Mouse (Mus musculus) kidney, embryonic 16.5 days (tissue): ENCODE measurements around the gene Vapb. TPM values are rescaled to one million over a fixed set of nuclear protein-coding genes. Genes with fewer than 3 reads are reported as not detected.
A peak's percentile ranks its signal among the peaks of the same experiment; 100 is the strongest.
"Not testable (repeated sequence)": the region's sequence is repeated elsewhere in the genome, so short reads cannot be mapped to it uniquely, and the experiment has no call there.

Experiments
- ATAC-seq: fragments of 200-750 bp; cut with Nextera tagmentation; 2 replicates; pipeline ENCODE4 v1.8.0; 2017; ENCODE audit warnings: moderate TSS enrichment; ENCODE audit not compliant: low FRiP score, low TSS enrichment
- H3K27ac ChIP-seq: fragments of 300-500 bp; sonication (generic); 2 replicates; pipeline ENCODE4 v1.5.1; 2014; ENCODE audit warnings: low read length
- H3K27me3 ChIP-seq: fragments of 300-500 bp; sonication (generic); 2 replicates; pipeline ENCODE4 v1.6.1; 2014; ENCODE audit warnings: low read length, control low read depth, mixed read lengths; ENCODE audit not compliant: insufficient read depth
- H3K36me3 ChIP-seq: fragments of 300-500 bp; sonication (generic); 2 replicates; pipeline ENCODE4 v1.6.1; 2014; ENCODE audit warnings: low read length, control low read depth, mixed read lengths; ENCODE audit not compliant: insufficient read depth
- H3K4me1 ChIP-seq: fragments of 300-500 bp; sonication (generic); 2 replicates; pipeline ENCODE4 v1.6.1; 2014; ENCODE audit warnings: low read length, control low read depth, mixed read lengths; ENCODE audit not compliant: insufficient read depth
- H3K4me2 ChIP-seq: fragments of 300-500 bp; sonication (generic); replicated peaks from 2 replicates; pipeline ENCODE4 v1.6.1; 2014; ENCODE audit warnings: low read depth, low read length
- H3K4me3 ChIP-seq: fragments of 300-500 bp; sonication (generic); 2 replicates; pipeline ENCODE4 v1.5.1; 2014; ENCODE audit warnings: mild to moderate bottlenecking, low read length
- H3K9ac ChIP-seq: fragments of 300-500 bp; sonication (generic); replicated peaks from 2 replicates; pipeline ENCODE4 v1.6.1; 2014; ENCODE audit warnings: low read length
- H3K9me3 ChIP-seq: fragments of 300-500 bp; sonication (generic); 2 replicates; pipeline ENCODE4 v1.6.1; 2016; ENCODE audit warnings: low read length, control low read depth
- WGBS: fragments of 180-500 bp; shearing (Covaris S2); extraction: QIAGEN DNeasy Blood & Tissue Kit; methylation state at CpG from one replicate; pipeline ENCODE4 v1.1.7; 2014; 5-methylcytosine and 5-hydroxymethylcytosine counted together
- polyA plus RNA-seq: library from polyadenylated mRNA; unstranded; fragments of >200 nt; fragmentation: Nextera tagmentation; extraction: Ambion mirVana; gene quantifications from 2 replicates; pipeline ENCODE4 v1.2.1, GENCODE M21; 2015

The Vapb gene
- polyA plus RNA-seq, 1 experiment from 2014 or later = 24.2 TPM

- Histone ChIP-seq H3K4me2 (no peak overlapping the region), H3K9ac (no peak overlapping the region), H3K36me3 (peaks cover 4% of the 10 kb centered on the region), H3K27ac (no peak overlapping the region), H3K4me3 (no peak overlapping the region), H3K27me3 (no peaks in the 10 kb centered on the region), H3K9me3 (no peaks in the 10 kb centered on the region), H3K4me1 (no peaks in the 10 kb centered on the region)
- no peak for ATAC-seq
- 67% methylated on average over 6 of the region's 6 CpGs for whole genome bisulfite sequencing
Observed at GRCm38 (mm10) chr2:173710193-173710592, 27.1 kb upstream of the Vapb start.

GRCm38 (mm10) chr2:173712656-173713055 lies 24.7 kb upstream of the Vapb start:
- WGBS = 42% methylated on average over 10 of the region's 10 CpGs
- Histone ChIP-seq H3K36me3 (no peaks in the 10 kb centered on the region; the same call in 1 of the 2 replicates), H3K4me2 (no peak overlapping the region), H3K4me3 (no peak overlapping the region), H3K27me3 (no peaks in the 10 kb centered on the region), H3K9ac (no peak overlapping the region), H3K4me1 (no peaks in the 10 kb centered on the region), H3K9me3 (no peaks in the 10 kb centered on the region), H3K27ac (no peak overlapping the region)
- no peak for ATAC-seq

GRCm38 (mm10) chr2:173713241-173713640 lies 24.1 kb upstream of the Vapb start:
- no peak overlapping the region for H3K27ac ChIP-seq
- no peak overlapping the region for H3K9ac ChIP-seq
- H3K9me3 ChIP-seq = no peaks in the 10 kb centered on the region
- H3K4me3 ChIP-seq = no peak overlapping the region
- ATAC-seq = no peak
- H3K4me2 ChIP-seq = no peak overlapping the region
- H3K4me1 ChIP-seq = no peaks in the 10 kb centered on the region
- 75% methylated on average over 4 of the region's 4 CpGs for WGBS
- H3K36me3 ChIP-seq = no peaks in the 10 kb centered on the region; the same call in 1 of the 2 replicates
- H3K27me3 ChIP-seq = no peaks in the 10 kb centered on the region

GRCm38 (mm10) chr2:173714620-173715218 lies 22.6 kb upstream of the Vapb start:
- H3K9me3 ChIP-seq = no peaks in the 10 kb centered on the region
- H3K4me1 ChIP-seq = no peaks in the 10 kb centered on the region
- H3K9ac ChIP-seq = no peak overlapping the region
- H3K4me2 ChIP-seq = no peak overlapping the region
- H3K36me3 ChIP-seq = no peaks in the 10 kb centered on the region
- no peak overlapping the region for H3K27ac ChIP-seq
- WGBS = 66% methylated on average over 8 of the region's 8 CpGs
- no peaks in the 10 kb centered on the region for H3K27me3 ChIP-seq
- ATAC-seq = no peak
- H3K4me3 ChIP-seq = no peak overlapping the region

GRCm38 (mm10) chr2:173716966-173717365 lies 20.3 kb upstream of the Vapb start:
- no peak overlapping the region for H3K4me3 ChIP-seq
- no peak overlapping the region for H3K9ac ChIP-seq
- H3K27me3 ChIP-seq = no peaks in the 10 kb centered on the region
- no peaks in the 10 kb centered on the region for H3K9me3 ChIP-seq
- no peak overlapping the region for H3K27ac ChIP-seq
- whole genome bisulfite sequencing = 88% methylated on average over 5 of the region's 5 CpGs
- no peak overlapping the region for H3K4me2 ChIP-seq
- ATAC-seq = no peak
- H3K36me3 ChIP-seq = no peaks in the 10 kb centered on the region
- no peaks in the 10 kb centered on the region for H3K4me1 ChIP-seq

GRCm38 (mm10) chr2:173719115-173719514 lies 18.2 kb upstream of the Vapb start, which contains the start of gene 1700010B08Rik:
TSS of gene 1700010B08Rik (plus strand) at chr2:173719415.
- WGBS = 78% methylated on average over 6 of the region's 7 CpGs

GRCm38 (mm10) chr2:173722251-173722857 lies 15.0 kb upstream of the Vapb start:
- no peak for ATAC-seq
- WGBS = 65% methylated on average over 11 of the region's 11 CpGs
- Histone ChIP-seq H3K4me3 (no peak overlapping the region), H3K27me3 (no peaks in the 10 kb centered on the region), H3K27ac (no peak overlapping the region), H3K36me3 (no peaks in the 10 kb centered on the region), H3K4me1 (peaks cover 16% of the 10 kb centered on the region), H3K9me3 (no peaks in the 10 kb centered on the region), H3K4me2 (no peak overlapping the region), H3K9ac (no peak overlapping the region)

More at GRCm38 (mm10) chr2:173719115-173719514, 18.2 kb upstream of the Vapb start, which contains the start of gene 1700010B08Rik:
- not testable (repeated sequence) for H3K4me3 ChIP-seq, H3K4me1 ChIP-seq, H3K36me3 ChIP-seq, H3K9me3 ChIP-seq, ATAC-seq, H3K27me3 ChIP-seq, H3K9ac ChIP-seq, H3K27ac ChIP-seq, H3K4me2 ChIP-seq

- H3K27me3 ChIP-seq = no peaks in the 10 kb centered on the region
- no peak overlapping the region; the same call in 1 of the 2 replicates for H3K4me2 ChIP-seq
- no peaks in the 10 kb centered on the region for H3K36me3 ChIP-seq
- no peak overlapping the region for H3K9ac ChIP-seq
- H3K4me1 ChIP-seq = peaks cover 16% of the 10 kb centered on the region
- H3K4me3 ChIP-seq = no peak overlapping the region
- no peak overlapping the region for H3K27ac ChIP-seq
- 20% methylated on average over 14 of the region's 14 CpGs for WGBS
- ATAC-seq = peak; percentile 43; the same call in 1 of the 2 replicates
- no peaks in the 10 kb centered on the region for H3K9me3 ChIP-seq
Observed at GRCm38 (mm10) chr2:173724382-173724781, 12.9 kb upstream of the Vapb start.

GRCm38 (mm10) chr2:173724940-173725807 lies 12.1 kb upstream of the Vapb start:
- H3K9me3 ChIP-seq = no peaks in the 10 kb centered on the region
- WGBS = 22% methylated on average over 15 of the region's 15 CpGs
- peaks cover 16% of the 10 kb centered on the region for H3K4me1 ChIP-seq
- H3K4me2 ChIP-seq = 0 out of 2 replicates have a peak overlapping the region, but pooled peaks have one; percentile 10
- no peak overlapping the region for H3K4me3 ChIP-seq
- no peaks in the 10 kb centered on the region for H3K36me3 ChIP-seq
- peak; percentile 71 for ATAC-seq
- H3K9ac ChIP-seq = no peak overlapping the region
- H3K27ac ChIP-seq = no peak overlapping the region
- no peaks in the 10 kb centered on the region for H3K27me3 ChIP-seq
